Mouse (Mus musculus) hindbrain, embryonic 14.5 days (tissue): ENCODE results near the gene Grik1. TPM values are rescaled to one million over a fixed set of nuclear protein-coding genes. Genes with fewer than 3 reads are reported as not detected.

Experiments used
- ATAC-seq: fragments of 200-750 bp; cut with Nextera tagmentation; 2 replicates; pipeline ENCODE4 v1.8.0; 2017; ENCODE audit warnings: moderate number of reproducible peaks, mild to moderate bottlenecking, moderate TSS enrichment, moderate library complexity; ENCODE audit not compliant: low FRiP score
- DNase-seq: peaks from one replicate; pipeline ENCODE4 v3.0.0-alpha.2; 2015; ENCODE audit warnings: low spot score
- H3K27ac ChIP-seq: fragments of 300-500 bp; sonication (generic); 2 replicates; pipeline ENCODE4 v1.5.1; 2014; ENCODE audit warnings: mild to moderate bottlenecking, moderate library complexity
- H3K27me3 ChIP-seq: fragments of 300-500 bp; sonication (generic); 2 replicates; pipeline ENCODE4 v1.6.1; 2014; ENCODE audit warnings: mild to moderate bottlenecking, low read length, mixed read lengths; ENCODE audit not compliant: control insufficient read depth, insufficient read depth
- H3K36me3 ChIP-seq: fragments of 300-500 bp; sonication (generic); replicated peaks from 2 replicates; pipeline ENCODE4 v1.6.1; 2014; ENCODE audit not compliant: control insufficient read depth, insufficient read depth
- H3K4me1 ChIP-seq: fragments of 300-500 bp; sonication (generic); replicated peaks from 2 replicates; pipeline ENCODE4 v1.6.1; 2014; ENCODE audit warnings: antibody characterized with exemption, low read length, mixed read lengths; ENCODE audit not compliant: control insufficient read depth, insufficient read depth
- H3K4me2 ChIP-seq: fragments of 300-500 bp; sonication (generic); replicated peaks from 2 replicates; pipeline ENCODE4 v1.6.1; 2014; ENCODE audit warnings: mild to moderate bottlenecking, moderate library complexity
- H3K4me3 ChIP-seq: fragments of 300-500 bp; sonication (generic); replicated peaks from 2 replicates; pipeline ENCODE4 v1.5.1; 2014; ENCODE audit warnings: mild to moderate bottlenecking, low read length
- H3K9ac ChIP-seq: fragments of 300-500 bp; sonication (generic); 2 replicates; pipeline ENCODE4 v1.6.1; 2014
- H3K9me3 ChIP-seq: fragments of 300-500 bp; sonication (generic); 2 replicates; pipeline ENCODE4 v1.6.1; 2016; ENCODE audit warnings: low read length; ENCODE audit not compliant: control insufficient read depth
- WGBS: fragments of 180-500 bp; shearing (Covaris S2); extraction: QIAGEN DNeasy Blood & Tissue Kit; methylation state at CpG from one replicate; pipeline ENCODE4 v1.1.7; 2014; 5-methylcytosine and 5-hydroxymethylcytosine counted together
- polyA plus RNA-seq: library from polyadenylated mRNA; unstranded; fragments of >200 nt; fragmentation: Nextera tagmentation; extraction: Ambion mirVana; gene quantifications from 2 replicates; pipeline ENCODE4 v1.2.1, GENCODE M21; 2014

The Grik1 gene
- polyA plus RNA-seq, 1 experiment from 2014 or later, result 32.3 TPM

GRCm38 (mm10) chr16:88038503-88039091 is 251.5 kb downstream of the Grik1 start:
- Histone ChIP-seq H3K9me3 (no peaks in the 10 kb centered on the region), H3K4me1 (no peaks in the 10 kb centered on the region), H3K4me2 (no peak overlapping the region), H3K27me3 (no peaks in the 10 kb centered on the region), H3K9ac (no peak overlapping the region), H3K4me3 (no peak overlapping the region), H3K36me3 (no peaks in the 10 kb centered on the region), H3K27ac (no peak overlapping the region)
- no peak for ATAC-seq
- 78% methylated on average over 11 of the region's 11 CpGs for WGBS
- no peak for DNase-seq

- 17% methylated on average over 2 of the region's 2 CpGs for WGBS
- peak; percentile 43; the same call in 1 of the 2 replicates for ATAC-seq
Observed at GRCm38 (mm10) chr16:87988805-87989204, 301.3 kb downstream of the Grik1 start.

GRCm38 (mm10) chr16:87984201-87984870 is 305.7 kb downstream of the Grik1 start:
- DNase-seq (no peak), ATAC-seq (peak; percentile 77)
- Histone ChIP-seq H3K27me3 (no peaks in the 10 kb centered on the region), H3K27ac (0 out of 2 replicates have a peak overlapping the region, but pooled peaks have one; percentile 26), H3K4me2 (no peak overlapping the region), H3K36me3 (no peaks in the 10 kb centered on the region), H3K4me3 (no peak overlapping the region), H3K9ac (no peak overlapping the region), H3K9me3 (no peaks in the 10 kb centered on the region), H3K4me1 (peaks cover 13% of the 10 kb centered on the region)

More at GRCm38 (mm10) chr16:87988805-87989204, 301.3 kb downstream of the Grik1 start:
- Histone ChIP-seq H3K36me3 (no peaks in the 10 kb centered on the region), H3K4me3 (no peak overlapping the region), H3K4me1 (peaks cover 8% of the 10 kb centered on the region), H3K9me3 (no peaks in the 10 kb centered on the region), H3K27me3 (no peaks in the 10 kb centered on the region), H3K27ac (no peak overlapping the region), H3K9ac (no peak overlapping the region), H3K4me2 (no peak overlapping the region)
- peak; percentile 56 for DNase-seq

- no peak for ATAC-seq
Observed at GRCm38 (mm10) chr16:87974076-87974443, 316.0 kb downstream of the Grik1 start.

GRCm38 (mm10) chr16:87973394-87974075 is 316.5 kb downstream of the Grik1 start:
- WGBS, result 41% methylated on average over 2 of the region's 2 CpGs
- ATAC-seq, result no peak; the same call in 1 of the 2 replicates

More at GRCm38 (mm10) chr16:87974076-87974443, 316.0 kb downstream of the Grik1 start:
- 40% methylated on average over 3 of the region's 3 CpGs for WGBS
- 0 out of 2 replicates have a peak overlapping the region, but pooled peaks have one; percentile 41 for H3K27ac ChIP-seq
- no peak overlapping the region for H3K4me2 ChIP-seq
- H3K27me3 ChIP-seq, result no peaks in the 10 kb centered on the region
- H3K9me3 ChIP-seq, result peaks cover 4% of the 10 kb centered on the region; the same call in 1 of the 2 replicates
- H3K4me3 ChIP-seq, result no peak overlapping the region
- DNase-seq, result no peak
- no peak overlapping the region for H3K9ac ChIP-seq
- no peaks in the 10 kb centered on the region for H3K4me1 ChIP-seq
- H3K36me3 ChIP-seq, result no peaks in the 10 kb centered on the region

GRCm38 (mm10) chr16:87971911-87972310 is 318.2 kb downstream of the Grik1 start:
- no peak overlapping the region for H3K4me2 ChIP-seq
- H3K27me3 ChIP-seq, result no peaks in the 10 kb centered on the region
- H3K36me3 ChIP-seq, result no peaks in the 10 kb centered on the region
- WGBS, result 63% methylated on average over 6 of the region's 6 CpGs
- H3K27ac ChIP-seq, result no peak overlapping the region
- no peaks in the 10 kb centered on the region for H3K4me1 ChIP-seq
- peaks cover 4% of the 10 kb centered on the region; the same call in 1 of the 2 replicates for H3K9me3 ChIP-seq
- ATAC-seq (no peak), DNase-seq (no peak)
- no peak overlapping the region for H3K4me3 ChIP-seq
- no peak overlapping the region for H3K9ac ChIP-seq

More at GRCm38 (mm10) chr16:87973394-87974075, 316.5 kb downstream of the Grik1 start:
- no peak for DNase-seq
- H3K4me1 ChIP-seq, result no peaks in the 10 kb centered on the region
- H3K9ac ChIP-seq, result no peak overlapping the region
- no peak overlapping the region for H3K4me3 ChIP-seq
- no peak overlapping the region for H3K4me2 ChIP-seq
- peak overlapping the region; percentile 54; the same call in 1 of the 2 replicates for H3K27ac ChIP-seq
- peaks cover 4% of the 10 kb centered on the region; the same call in 1 of the 2 replicates for H3K9me3 ChIP-seq
- no peaks in the 10 kb centered on the region for H3K36me3 ChIP-seq
- H3K27me3 ChIP-seq, result no peaks in the 10 kb centered on the region

- no peak for ATAC-seq
- H3K4me1 ChIP-seq, result no peaks in the 10 kb centered on the region
- no peaks in the 10 kb centered on the region for H3K36me3 ChIP-seq
- H3K4me3 ChIP-seq, result no peak overlapping the region
- no peak overlapping the region for H3K4me2 ChIP-seq
- peaks cover 4% of the 10 kb centered on the region; the same call in 1 of the 2 replicates for H3K9me3 ChIP-seq
- 76% methylated on average over 3 of the region's 3 CpGs for WGBS
- no peaks in the 10 kb centered on the region for H3K27me3 ChIP-seq
- no peak overlapping the region for H3K27ac ChIP-seq
- no peak for DNase-seq
- H3K9ac ChIP-seq, result no peak overlapping the region
Observed at GRCm38 (mm10) chr16:87969936-87970335, 320.1 kb downstream of the Grik1 start.

- DNase-seq (no peak), ATAC-seq (no peak)
- Histone ChIP-seq H3K9me3 (no peaks in the 10 kb centered on the region), H3K4me2 (no peak overlapping the region), H3K4me3 (no peak overlapping the region), H3K4me1 (no peaks in the 10 kb centered on the region), H3K27ac (no peak overlapping the region), H3K9ac (no peak overlapping the region), H3K27me3 (no peaks in the 10 kb centered on the region), H3K36me3 (no peaks in the 10 kb centered on the region)
- WGBS, result 82% methylated on average over 6 of the region's 6 CpGs
Observed at GRCm38 (mm10) chr16:87961419-87961818, 328.6 kb downstream of the Grik1 start.

- Histone ChIP-seq H3K36me3 (no peaks in the 10 kb centered on the region), H3K27ac (no peak overlapping the region), H3K4me1 (no peaks in the 10 kb centered on the region), H3K9me3 (no peaks in the 10 kb centered on the region), H3K27me3 (no peaks in the 10 kb centered on the region), H3K4me3 (no peak overlapping the region), H3K9ac (no peak overlapping the region), H3K4me2 (no peak overlapping the region)
- 91% methylated on average over 10 of the region's 10 CpGs for WGBS
- no peak for ATAC-seq
- DNase-seq, result no peak
Observed at GRCm38 (mm10) chr16:87957449-87957848, 332.6 kb downstream of the Grik1 start.
